Mouse (Mus musculus): ENCODE results near the gene Cd248. TPM values are rescaled to one million over a fixed set of nuclear protein-coding genes. Genes with fewer than 3 reads are reported as not detected.

Gene Cd248
- total RNA-seq, 2 experiments from 2014 or later = 2.4 to 3.9 TPM

GRCm38 (mm10) chr19:5052166-5052822 lies 15.6 kb upstream of the Cd248 start:
- no peak for DNase-seq

DNA sequence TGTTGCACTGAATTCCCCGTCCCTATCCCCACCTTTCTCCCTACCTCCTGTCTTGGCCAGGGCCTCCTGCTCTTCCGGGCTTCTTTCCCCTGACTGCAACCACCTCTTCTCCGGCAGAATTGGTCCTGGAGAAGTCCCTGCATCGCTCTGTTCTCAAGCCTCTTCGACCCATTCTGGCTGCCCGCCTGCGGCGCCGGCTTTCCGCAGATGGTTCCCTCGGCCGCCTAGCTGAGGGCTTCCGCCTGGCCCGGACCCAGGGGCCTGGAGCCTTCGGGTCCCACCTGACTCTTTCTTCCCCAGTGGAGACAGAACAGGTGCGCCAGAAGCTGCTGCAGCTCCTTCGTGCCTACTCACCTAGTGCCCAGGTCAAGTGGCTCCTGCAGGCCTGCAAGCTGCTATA lies 15.0 kb upstream of the Cd248 start:
- no peak for DNase-seq

DNA sequence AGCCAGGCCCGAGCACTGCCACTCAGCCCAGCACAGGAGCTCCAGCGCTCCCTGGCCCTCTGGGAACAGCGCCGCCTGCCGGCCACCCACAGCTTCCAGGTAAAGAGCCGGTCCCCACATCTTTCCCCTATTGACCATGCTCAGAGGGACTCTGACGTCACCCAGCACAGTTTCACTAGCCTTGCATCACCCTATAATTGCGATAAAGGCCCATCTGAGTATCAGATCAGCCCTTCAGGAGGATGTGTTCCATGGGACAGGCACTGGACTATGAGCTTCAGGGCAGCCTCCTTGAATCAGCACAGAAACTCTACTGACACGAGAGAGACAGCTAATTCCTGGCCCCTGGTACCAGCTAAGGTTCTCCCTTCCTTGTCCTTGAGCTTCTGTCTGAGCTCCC lies 14.0 kb upstream of the Cd248 start:
- DNase-seq = no peak

DNA sequence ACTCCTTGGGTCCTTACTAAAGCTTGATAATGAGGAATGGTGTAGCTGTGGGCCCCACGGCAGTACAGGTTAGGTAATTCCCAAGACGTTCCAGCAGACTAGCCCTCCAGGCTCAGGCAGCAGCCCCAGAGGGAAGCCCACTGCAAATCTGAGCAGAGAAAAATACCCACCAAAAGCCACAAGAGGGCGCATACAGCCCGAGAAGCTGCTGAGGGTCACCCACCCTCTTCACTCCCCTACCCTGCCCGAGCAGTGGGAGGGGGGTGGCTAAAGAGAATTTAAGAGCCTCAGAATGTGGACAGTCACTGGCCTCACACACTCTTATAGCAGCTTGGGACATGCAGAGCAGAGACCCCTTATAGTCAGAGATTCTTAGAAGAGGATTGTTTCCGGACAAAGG lies 11.6 kb upstream of the Cd248 start:
- DNase-seq = no peak

DNA sequence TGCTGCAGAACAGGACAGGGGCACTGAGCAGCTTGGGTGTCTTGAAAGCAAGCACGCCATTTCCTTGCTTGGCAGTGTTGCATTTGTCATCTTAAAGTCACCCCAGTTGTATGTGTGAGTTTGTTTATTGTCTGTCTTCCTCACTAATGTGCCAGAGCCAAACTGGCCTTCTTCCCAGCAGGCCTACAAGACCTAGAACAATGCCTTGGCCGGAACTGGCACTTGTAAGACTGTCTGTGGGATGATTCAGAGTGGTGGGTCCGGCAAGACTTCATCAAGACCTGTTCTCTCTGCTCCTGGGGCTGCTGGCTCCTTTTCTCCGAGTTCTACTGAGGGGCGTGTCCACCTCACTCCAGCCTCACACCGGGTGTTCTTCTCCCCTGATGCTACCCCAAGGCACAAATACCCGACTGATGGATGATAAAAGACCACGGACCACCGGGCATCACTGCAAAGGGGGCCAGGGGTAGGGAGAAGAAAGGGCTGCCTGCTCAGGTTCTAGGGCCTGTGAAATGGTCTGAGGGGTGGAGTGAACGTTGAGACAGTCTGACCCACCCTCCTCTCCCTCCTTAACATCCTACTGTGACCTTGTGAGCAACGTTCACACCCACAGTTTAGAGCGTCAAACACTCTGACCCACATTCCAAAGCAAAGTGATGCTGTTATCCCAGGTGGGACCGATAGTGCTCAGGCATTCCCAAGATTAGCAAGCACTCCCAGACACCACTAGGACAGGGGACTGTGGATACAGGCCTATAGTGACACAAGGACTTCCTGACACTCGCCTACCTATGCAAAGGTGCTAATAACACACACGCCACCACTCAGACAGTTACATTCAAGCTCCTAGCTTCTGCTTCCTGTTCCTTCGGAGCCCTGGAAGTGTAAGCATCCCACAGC lies 9.8 kb upstream of the Cd248 start:
- no peak for DNase-seq

GRCm38 (mm10) chr19:5058801-5059771 lies 8.8 kb upstream of the Cd248 start:
- no peak for DNase-seq

DNA sequence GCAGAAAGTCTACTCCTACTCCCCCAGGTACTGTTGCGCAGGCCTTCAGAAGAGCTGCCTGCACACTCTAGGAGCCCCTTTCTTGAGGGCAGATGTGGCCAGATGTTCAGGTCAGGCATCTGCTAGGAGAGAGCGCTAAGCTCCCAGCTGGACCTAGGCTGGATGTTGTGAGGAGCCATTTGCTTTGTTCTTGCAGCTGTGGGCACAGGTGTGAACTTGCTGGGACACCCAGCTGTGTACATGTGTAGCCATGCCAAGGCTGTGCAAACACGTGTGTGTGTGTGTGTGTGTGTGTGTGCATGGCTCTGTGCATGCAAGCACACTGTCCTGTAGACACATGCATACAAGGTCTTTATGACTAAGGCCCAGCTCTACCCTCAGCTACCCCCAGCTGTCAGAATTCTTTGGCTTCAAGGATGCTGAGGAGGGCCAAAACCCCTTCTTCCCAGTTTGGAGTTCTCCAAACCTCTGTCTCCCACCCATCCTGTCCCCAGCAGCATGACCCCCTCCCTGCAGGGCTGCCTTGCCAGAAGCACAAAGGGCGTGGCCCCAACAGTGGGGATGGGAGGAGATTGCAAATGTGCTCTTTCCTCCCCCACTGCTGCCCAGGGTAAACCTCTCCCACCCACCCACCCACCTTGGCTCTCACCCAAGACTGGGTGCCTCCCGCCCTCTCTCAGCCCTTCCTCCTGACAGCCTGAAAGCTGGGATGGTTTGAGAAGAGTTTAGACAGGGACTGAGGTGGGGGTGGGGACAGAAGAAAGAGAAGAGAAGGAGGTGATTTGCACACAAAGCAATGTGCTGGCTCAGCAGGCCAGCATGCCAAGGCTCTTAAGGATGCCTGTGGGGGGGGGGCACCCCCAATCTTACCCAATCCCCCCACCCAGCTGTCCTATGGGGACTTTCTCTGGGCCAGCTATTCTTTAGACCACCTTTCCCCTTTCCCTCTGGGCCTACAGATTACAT lies 7.2 kb upstream of the Cd248 start:
- no peak for DNase-seq

GRCm38 (mm10) chr19:5062041-5062440 lies 5.8 kb upstream of the Cd248 start:
- DNase-seq = no peak

GRCm38 (mm10) chr19:5062446-5062845 lies 5.4 kb upstream of the Cd248 start:
- DNase-seq = no peak

DNA sequence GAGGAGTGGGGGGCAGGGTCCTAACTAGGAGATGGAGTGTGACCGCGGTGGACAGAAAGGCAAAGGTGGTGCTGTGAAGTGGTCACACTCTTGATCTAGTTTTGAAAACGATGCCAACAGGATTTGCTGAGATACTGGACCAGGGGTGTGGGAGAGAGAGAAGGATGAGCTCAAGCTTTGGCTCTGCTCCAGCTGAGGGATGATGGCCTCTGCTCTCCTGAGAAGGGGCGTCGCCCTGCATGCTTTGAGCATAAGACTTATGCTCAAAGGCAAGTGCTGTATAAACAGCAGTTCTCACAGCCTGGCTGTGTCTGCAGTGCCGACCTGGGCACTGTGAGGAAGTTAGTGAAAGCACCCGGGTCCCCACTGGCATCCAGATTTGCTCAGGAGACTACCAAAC lies 2.8 kb upstream of the Cd248 start:
- DNase-seq = no peak

GRCm38 (mm10) chr19:5067040-5067799 lies 658 bp upstream of the Cd248 start:
- DNase-seq = peak in 1 of 2 experiments; percentile 4

GRCm38 (mm10) chr19:5068570-5069234 lies 824 bp downstream of the Cd248 start:
- DNase-seq = peak in 1 of 2 experiments; percentile 10

GRCm38 (mm10) chr19:5069486-5069885 lies 1.6 kb downstream of the Cd248 start:
- DNase-seq = no peak

- DNase-seq = no peak
These were observed 2.1 kb downstream of the Cd248 start for GRCm38 (mm10) chr19:5069978-5070377.

GRCm38 (mm10) chr19:5071077-5071476 lies 3.2 kb downstream of the Cd248 start:
- no peak for DNase-seq

GRCm38 (mm10) chr19:5071545-5072369 lies 3.9 kb downstream of the Cd248 start:
- DNase-seq = peak in 1 of 2 experiments; percentile 44

GRCm38 (mm10) chr19:5072389-5073019 lies 4.6 kb downstream of the Cd248 start:
- DNase-seq = no peak

- peak in 1 of 2 experiments; percentile 20 for DNase-seq
These were observed 5.2 kb downstream of the Cd248 start for GRCm38 (mm10) chr19:5073028-5073427.

- DNase-seq = no peak
These were observed 5.6 kb downstream of the Cd248 start for GRCm38 (mm10) chr19:5073518-5073917.
